Mouse (Mus musculus): ENCODE data around the gene Thsd4. TPM values are rescaled to one million over a fixed set of nuclear protein-coding genes. Genes with fewer than 3 reads are reported as not detected.
A peak's percentile ranks its signal among the peaks of the same experiment; 100 is the strongest.
"Not testable (repeated sequence)": the region's sequence is repeated elsewhere in the genome, so short reads cannot be mapped to it uniquely, and the experiment has no call there.

Thsd4 gene
- total RNA-seq, 2 experiments from 2014 or later = 6.2 to 6.4 TPM

DNA sequence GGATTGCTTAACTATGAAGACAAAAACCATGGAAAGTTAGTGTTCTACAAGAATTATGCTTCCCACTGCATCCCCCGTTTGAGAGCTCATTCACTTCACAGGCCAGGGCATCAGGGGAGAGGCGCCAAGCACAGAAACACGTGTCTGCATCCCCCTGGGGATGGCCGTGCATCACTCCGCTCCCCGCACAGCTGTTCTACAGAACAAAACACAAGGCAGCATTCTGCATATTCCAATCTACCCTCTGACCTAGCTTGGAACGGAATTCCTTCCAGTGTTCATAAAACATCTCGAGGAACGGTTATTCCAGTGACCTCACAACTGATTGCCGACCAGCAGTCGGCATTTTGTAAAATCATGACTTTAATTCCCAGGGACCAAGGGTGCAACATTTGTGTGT lies 240.6 kb downstream of the Thsd4 start:
- intact Hi-C loops (cut with DNase I) = loop anchor here (5.0 kb wide), 1 partner anchor 241 kb away; the partner anchor contains the start of gene Thsd4
- peak; percentile 12 for DNase-seq (ENCODE audit: low spot score)

DNA sequence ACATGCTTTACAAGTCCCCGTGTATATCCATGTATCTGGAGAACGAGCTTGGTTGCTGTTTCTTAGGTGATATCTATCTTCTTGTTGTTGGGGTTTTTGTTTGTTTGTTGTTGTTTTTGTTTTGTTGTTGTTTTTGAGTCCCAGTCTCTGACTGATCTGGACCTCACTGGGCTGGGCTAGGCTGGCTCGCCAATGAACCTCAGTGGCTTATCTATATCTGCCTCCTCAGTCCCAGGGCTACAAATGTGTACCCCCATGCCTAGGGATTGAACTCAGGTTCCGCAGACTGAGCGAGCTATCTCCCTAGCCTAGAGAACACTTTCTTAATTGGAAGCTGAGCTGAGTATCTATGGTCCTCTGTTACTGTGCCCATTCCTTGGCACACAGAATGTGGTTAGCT lies 241.1 kb downstream of the Thsd4 start:
- DNase-seq (ENCODE audit: low spot score) = no peak
- intact Hi-C loops (cut with DNase I) = loop anchor here (5.0 kb wide), 1 partner anchor 242 kb away; the partner anchor contains the start of gene Thsd4

DNA sequence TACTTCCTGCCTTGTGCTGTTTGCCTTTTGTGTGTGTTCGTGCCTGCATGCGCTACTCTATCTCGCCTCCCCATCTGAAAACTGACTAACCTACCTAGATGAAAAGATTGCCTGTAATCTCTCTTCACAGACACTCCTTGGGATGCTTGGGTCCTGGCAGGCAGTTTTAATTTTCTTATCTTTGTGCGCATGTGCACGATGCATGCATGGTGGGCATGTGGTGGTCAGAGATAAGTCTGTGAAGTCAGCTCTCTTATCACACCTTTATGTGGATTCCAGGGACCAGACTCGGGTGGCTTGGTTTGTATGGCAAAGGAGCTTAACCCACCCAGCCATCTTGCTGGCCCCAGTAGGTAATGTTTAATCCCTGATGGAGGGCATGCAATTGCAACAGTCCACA lies 242.3 kb downstream of the Thsd4 start:
- DNase-seq (ENCODE audit: low spot score) = no peak
- intact Hi-C loops (cut with DNase I) = no loop called here

DNA sequence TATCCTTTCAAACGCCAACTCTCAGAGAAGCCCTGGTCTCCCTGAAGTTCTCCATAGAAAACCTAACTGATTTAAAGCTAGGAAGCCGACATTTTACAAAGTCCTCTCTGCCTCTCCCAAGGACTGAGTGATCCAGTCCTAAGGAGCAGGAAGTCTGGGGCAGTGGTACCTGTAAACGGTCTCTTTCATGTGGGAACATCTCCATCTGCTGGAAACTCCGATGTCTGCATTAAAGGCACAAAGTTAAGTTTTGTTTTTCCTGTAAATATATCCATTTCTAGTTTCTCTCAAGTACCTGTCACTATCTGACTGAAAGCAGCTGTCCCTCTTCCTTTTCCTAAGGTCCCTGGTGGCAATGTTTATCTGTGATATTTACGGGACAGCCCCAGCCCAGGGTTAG lies 245.5 kb downstream of the Thsd4 start:
- intact Hi-C loops (cut with DNase I) = loop anchor here (1.0 kb wide), 1 partner anchor 31 kb away; no protein-coding TSS in a partner anchor
- DNase-seq (ENCODE audit: low spot score) = no peak

DNA sequence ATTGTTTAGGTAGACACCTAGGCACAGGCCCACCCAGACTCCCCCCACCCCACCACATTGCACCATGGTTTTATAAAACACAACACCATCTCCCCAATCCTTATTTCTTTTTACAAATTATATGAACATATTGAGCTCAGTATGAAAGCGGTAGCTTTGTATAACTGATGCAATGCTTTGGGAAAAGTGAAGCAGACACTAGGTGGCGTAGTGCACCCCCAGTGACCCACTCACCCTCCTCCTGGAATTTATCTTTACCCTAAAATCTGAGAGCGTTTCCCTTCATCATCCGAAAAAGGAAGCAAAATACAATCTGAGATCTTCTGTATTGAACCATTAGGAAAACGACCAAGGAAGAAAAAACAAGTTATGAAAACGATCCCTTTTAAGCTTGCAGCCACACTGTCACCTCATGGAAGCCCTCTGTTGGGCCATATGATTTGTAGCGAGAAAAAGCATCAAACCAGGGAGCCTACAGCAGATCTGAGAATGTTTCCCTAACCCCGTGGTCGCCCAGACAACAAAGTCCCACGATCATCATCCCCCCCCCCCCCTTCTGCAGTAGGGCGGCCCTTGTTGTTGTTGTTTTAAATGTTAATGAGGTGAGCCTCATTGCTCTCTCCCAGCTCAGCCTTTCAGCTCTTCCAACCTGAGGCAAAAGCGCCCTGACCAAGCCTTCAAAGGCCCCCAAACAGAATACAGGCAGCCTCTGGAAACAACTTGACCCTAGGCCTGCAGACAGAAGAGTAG lies 246.3 kb downstream of the Thsd4 start:
- intact Hi-C loops (cut with DNase I) = loop anchor here (1.0 kb wide), 1 partner anchor 30 kb away; no protein-coding TSS in a partner anchor
- no peak for DNase-seq (ENCODE audit: low spot score)

DNA sequence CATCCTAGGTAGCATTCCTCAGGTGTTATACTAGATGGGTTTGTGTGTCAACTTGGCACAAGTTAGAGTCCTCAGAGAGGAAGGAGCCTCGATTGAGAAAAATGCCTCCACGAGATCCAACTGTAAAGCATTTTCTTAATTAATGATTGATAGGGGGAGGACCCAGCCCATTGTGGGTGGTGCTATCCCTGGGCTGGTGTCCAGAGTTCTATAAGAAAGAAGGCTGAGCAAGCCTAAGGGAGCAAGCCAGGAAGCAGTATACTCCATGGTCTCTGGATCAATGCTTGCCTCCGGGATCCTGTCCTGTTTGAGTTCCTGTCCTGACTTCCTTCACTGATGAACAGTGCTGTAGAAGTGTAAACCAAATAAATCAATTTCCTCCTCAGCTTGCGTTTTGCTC lies 247.3 kb downstream of the Thsd4 start:
- intact Hi-C loops (cut with DNase I) = no loop called here
- no peak for DNase-seq (ENCODE audit: low spot score)

DNA sequence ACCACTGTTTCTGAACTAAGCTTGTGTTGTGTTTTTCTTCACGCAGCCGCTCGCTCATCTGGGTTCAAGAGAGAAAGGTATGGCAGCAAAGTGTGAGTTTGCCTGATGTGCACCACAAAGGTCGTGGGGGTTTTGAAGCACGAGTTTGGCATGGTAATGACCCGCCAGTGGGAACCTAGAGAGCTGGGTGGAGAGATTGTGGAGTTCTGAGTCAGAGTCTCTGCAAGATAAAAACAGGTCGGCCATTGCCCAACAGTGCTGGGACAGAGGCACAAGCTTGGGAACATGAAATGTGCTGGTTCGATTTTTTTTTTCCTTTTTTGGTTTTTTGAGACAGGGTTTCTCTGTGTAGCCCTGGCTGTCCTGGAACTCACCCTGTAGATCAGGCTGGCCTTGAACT lies 249.5 kb downstream of the Thsd4 start:
- intact Hi-C loops (cut with DNase I) = not testable (repeated sequence)

DNA sequence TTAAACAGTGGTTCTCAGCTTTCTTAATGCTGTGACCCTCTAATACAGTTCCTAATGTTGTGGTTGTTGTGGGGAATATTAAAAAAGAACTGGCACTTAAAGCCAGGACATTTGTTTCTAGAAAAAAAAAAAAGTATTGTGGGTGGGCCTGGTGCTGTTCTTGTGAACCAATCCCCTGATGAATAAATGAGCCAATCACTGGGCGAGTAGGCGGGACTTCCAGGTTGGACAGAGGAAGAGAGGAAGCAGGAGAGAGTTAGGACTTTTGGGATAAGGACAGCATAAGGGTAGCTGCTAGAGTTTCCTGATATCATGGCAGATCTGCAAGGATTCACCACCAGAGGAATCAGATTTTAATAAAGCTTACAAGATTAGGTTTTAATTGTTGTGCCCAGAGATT lies 249.9 kb downstream of the Thsd4 start:
- no peak for DNase-seq (ENCODE audit: low spot score)
- intact Hi-C loops (cut with DNase I) = no loop called here

More for the DNA sequence above, 249.5 kb downstream of the Thsd4 start:
- not testable (repeated sequence) for DNase-seq (ENCODE audit: low spot score)

DNA sequence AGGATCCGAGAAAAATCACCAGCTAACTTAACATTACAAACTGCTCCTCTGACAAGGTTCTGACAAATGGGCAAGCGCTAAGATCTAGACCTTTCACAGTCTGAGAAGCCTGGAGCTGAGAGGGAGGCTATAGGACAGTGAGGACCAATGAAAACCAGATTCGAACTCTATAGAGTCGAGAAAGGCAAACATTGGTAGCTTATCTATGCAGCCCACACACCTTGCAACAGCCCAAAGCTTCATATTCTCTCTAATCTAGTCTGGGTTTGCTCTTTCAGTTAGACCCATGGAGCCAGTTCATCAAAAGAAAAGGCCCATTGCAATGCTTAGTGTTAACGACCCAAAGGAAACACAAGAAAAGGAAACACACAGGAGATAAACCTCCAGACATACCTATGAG lies 252.0 kb downstream of the Thsd4 start:
- DNase-seq (ENCODE audit: low spot score) = no peak

DNA sequence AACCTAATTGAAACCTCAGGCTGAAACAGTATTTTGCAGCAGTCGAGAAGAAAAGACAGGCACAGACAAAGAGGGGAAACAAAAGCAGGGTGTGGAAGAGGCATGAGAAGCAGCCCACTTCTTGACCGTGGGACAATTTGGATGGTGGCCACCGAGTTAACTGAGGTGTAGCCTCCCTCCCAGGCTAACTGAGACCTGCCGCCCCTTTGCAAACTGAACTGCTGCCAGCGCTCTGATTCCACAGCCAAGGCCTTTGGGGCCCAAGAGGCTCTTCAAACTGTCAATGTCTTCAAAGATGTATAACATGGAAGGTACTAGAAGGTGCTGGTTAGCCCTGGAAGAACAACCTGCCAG lies 254.6 kb downstream of the Thsd4 start:
- intact Hi-C loops (cut with DNase I) = no loop called here
- DNase-seq (ENCODE audit: low spot score) = no peak

More for the DNA sequence above, 252.0 kb downstream of the Thsd4 start:
- intact Hi-C loops (cut with DNase I) = no loop called here

DNA sequence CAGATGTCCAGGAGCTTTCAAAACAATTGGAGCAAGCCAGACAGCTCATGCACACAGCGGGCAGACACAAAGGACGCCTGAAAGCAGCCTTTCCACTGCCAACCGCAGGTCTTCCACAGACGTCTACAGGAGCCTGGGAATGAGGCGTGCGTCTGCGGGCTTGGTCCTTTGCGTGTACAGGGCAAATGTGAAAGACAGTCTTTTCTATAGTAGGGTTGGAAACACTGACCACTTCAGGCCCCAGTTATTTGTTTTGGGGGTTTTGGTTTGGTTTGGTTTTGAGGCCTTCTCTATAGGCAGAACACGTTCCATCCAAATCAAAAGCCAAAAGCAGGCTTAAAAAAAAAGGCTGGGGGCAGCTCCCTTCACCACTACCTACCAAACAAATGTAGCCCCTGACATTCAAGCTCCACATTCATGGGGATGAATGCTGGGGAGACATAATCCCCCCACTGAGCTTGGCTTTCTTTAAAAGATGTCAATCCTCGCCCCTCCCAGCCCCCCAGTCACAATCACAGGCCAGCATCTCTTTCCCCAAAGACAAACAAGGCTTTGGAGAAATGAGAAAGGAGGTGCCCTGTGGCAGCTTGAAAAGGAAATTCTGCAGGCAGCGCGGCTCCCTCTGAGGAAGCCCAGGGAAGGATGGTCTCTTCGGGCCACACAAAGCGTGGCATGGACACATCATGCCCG lies 255.1 kb downstream of the Thsd4 start:
- intact Hi-C loops (cut with DNase I) = no loop called here
- DNase-seq (ENCODE audit: low spot score) = no peak

DNA sequence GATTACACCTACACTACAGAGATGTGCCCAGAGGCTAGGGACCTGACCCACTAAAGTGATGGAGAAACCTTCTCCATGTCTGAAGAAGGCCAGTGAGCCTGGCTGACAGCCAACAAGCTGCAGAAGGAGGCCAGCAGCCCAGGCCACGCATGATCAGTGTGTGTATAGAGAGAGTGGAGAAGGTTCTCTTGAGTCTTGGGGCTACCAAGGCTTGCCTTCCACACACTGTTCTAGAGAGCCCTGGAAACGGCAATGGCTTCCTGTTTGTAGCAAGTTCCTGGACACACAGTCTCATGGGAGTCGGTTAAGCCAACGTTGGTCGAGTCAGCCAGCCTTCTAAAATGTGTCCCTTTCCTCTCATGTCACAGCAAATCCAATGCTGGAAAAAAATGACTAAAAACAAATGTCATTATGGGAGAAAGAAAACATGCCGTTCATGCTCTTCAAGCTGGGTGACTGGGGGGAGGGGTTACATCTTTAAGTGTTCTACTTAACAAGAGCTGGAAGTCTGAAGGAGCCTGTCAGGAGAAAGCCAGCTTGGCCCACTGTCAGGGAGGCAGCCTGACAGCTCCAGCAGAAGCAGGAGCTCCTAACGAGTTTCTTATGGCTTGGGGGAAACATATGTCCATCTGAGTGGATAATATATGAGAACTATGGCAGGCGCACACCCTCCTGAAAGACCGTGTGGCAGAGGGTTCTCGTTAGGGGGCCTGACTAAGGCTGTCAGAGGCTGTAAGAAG lies 257.1 kb downstream of the Thsd4 start:
- intact Hi-C loops (cut with DNase I) = no loop called here
- DNase-seq (ENCODE audit: low spot score) = peak; percentile 45

DNA sequence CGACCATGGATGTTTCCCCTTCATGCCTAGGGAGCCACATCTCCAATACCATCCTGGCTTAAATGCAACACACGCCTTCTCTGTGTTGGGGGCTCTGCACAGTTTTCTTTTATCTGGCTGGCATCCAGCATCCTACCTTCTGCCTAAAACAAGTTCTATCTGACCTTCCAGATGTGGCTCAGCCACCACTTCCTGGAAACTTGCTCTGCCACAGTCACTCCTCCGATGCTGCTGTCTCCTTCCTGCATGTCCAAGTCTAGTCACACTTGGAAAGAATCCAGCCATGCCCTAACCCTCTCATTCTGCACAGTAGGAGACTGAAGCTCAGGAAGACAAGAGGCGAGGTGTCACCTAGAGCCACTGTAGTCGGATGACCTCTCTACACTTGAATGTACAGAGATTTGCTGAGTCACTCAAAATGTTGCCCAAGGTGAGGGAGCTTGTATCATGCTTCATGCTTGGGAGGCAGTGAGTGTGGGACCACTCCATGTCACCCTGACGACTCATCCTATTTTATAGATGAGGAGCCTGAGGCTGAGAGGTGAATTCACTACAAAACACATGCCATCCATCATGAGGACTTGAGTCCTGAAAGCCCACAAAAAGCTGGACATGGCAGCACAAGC lies 259.2 kb downstream of the Thsd4 start:
- no peak for DNase-seq (ENCODE audit: low spot score)
- intact Hi-C loops (cut with DNase I) = no loop called here

DNA sequence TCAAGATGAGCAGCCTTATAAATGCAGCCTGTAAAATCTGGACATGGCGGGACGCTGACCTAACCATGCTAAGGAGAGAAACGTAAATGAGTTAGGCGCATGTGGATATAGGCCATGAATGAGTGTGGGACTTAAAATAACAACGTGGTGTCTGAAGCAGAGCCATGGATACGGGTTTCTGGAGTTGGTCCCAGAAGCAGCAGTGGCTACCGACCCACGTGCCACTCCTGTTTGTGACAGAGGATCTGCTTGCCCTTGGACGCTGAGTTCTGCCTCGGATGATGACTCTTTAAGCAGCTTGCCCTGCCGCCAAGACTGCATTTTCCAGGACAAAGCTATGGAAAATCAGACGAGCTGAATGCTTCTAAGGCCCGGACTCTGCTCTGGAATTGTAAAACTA lies 262.2 kb downstream of the Thsd4 start:
- no peak for DNase-seq (ENCODE audit: low spot score)
- intact Hi-C loops (cut with DNase I) = no loop called here

DNA sequence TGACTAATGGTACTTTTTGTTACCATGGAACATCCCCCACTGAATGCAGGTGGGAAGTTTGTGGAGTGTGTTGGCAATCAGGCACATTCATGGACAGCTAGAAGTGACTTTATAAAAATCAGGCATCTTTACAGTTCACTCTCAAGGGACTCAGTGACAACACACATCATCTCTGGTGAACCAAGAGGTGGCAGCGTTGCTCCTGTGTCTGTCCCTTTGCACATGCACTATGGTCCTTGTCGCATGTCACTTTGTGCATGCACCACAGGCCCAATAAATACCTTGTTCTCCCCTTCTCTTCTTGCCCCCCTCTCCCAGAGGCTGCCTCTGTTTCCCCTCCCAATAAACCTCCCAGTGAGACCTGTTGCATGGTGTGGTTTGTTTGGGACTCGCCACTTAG lies 270.1 kb downstream of the Thsd4 start:
- intact Hi-C loops (cut with DNase I) = no loop called here
- DNase-seq (ENCODE audit: low spot score) = no peak

DNA sequence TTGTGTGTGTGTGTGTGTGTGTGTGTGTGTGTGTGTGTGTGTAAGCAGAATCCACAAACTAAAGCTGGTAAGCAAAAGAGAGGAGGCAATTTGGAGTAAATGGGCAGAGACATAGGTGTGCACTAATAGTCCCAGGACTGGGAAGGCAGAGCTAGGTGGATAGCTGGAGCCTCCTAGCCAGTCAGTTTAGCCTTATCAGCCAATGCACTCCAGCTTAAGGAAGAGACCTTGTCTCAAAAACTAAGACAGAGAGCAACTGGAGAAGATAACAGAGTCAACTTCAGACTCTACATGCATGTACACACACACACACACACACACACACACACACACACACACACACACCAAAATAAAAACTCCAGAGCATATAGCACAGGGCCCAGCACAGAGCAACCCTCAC lies 271.4 kb downstream of the Thsd4 start:
- intact Hi-C loops (cut with DNase I) = no loop called here
- DNase-seq (ENCODE audit: low spot score) = no peak

DNA sequence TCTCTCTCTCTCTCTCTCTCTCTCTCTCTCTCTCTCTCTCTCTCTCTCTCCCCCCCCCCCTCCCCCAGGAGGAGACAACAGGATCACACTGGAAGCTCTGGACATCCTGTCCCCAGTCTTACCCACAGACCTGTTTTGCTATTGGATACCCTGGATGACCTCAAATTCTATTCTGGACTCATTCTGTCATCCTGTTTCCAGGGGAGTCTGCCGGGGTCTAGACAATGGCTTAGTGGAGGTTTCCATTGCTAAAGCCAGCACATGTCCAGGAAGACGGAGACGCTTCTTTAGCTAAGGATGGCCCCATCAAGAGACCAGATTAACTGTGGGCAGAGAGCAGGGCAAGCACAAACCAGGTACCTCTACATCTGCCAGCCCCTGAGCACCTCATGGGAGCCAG lies 273.8 kb downstream of the Thsd4 start:
- intact Hi-C loops (cut with DNase I) = loop anchor here (2.0 to 5.0 kb wide), 3 partner anchors 299 to 439 kb away; partner anchors contain the start of gene Lrrc49
- no peak for DNase-seq (ENCODE audit: low spot score)

DNA sequence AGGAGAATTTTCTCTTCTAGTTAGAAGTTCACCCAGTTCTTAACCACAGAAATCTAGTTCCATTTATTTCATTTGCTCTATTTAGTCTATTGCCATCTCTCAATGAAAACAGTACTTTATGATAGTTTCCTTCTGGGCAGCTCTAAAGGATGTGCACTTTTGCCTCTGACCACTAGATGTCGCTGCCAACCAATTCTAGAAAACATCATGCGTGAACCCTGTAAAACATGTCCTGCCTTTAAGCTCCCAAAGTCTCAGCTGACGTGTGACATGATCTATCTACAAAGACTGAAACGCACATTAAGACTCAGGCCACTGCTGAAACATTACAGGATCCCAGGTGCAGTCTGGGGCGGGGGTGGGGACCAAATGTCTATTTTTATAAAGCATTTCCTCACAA lies 276.9 kb downstream of the Thsd4 start:
- intact Hi-C loops (cut with DNase I) = loop anchor here (1.0 to 5.0 kb wide), 5 partner anchors 31 to 502 kb away; partner anchors contain the start of genes Lrrc49 and Thsd4

DNA sequence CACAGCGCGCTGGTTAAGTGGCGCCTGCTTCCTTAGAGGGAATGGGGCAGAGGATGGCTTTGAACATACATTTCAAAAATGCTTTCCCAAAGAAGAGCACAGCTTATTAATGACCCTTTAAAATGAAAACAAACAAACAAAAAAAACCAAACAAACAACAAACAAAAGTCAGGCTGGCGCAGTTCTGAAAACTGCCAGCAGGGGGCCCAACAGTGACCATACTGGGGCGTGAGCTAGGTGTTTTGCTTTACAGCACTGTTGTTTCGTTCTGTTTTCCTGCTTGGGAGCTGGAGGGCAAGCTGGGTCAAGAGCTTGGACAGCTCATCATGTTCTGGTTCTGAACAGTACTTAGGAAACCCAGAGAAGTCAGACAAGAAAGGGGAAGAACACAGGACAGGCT lies 278.3 kb downstream of the Thsd4 start:
- intact Hi-C loops (cut with DNase I) = no loop called here
- no peak for DNase-seq (ENCODE audit: low spot score)

More for the DNA sequence above, 276.9 kb downstream of the Thsd4 start:
- no peak for DNase-seq (ENCODE audit: low spot score)

DNA sequence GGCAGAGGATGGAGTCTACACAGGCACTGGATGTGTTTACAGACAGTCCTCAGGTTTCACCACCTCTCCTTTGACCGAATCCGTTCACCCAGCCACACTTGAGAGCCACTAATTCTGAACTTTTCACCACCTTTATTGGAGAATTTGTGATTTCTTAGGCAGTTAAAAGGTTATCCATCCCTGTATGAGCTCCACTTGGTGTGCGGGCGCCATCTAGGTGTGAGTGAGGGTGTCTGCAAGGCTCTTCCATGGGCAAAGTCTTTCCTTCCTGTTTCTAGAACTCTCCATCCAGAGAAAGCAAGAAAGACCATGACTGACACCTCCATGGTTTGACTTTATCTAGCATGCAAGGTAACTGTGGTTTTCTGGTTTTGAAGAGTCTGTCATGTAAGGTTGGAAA lies 284.2 kb downstream of the Thsd4 start:
- no peak for DNase-seq (ENCODE audit: low spot score)
- intact Hi-C loops (cut with DNase I) = loop anchor here (10.0 kb wide), 1 partner anchor 253 kb away; no protein-coding TSS in a partner anchor

Measured in heart, postnatal 25 days (tissue).